In the genomic region with DNA sequence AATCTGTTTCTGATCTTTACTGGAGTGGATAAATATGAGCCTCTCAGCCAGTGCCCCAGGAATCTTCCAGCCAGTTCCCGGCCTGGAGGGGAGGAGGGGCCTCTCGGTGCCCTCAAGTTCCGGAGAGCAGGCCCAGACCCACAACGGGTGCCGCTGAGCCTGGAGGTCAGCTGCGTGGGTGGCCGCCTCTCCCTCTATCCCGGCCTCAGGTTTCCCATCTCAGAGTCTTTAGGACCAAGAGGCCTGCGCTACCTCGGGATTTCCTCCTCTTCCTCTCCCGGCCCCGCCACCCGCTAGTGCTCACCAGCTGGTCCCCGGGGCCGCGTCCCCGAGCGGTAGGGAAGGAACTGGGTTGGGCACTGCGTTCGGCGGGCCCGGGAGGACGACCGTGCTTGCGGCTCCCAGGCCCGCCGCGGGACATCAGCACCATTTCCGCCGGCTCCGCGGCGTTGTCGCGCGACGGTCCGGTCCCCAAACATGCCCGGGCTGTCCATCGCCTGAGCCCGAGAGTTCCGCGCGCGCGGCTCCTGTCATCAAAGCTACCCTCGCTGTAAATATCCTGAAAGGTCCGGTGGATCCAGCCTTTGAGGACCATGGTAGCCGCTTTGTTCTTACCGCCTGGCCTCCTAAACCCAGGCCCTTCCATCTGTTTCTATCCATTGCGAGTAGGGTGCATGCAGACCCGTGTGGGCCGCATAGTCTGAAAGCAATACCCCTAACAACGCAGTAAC, we compare ENCODE assay signal across 8 mouse cellular contexts. TPM values are rescaled to one million over a fixed set of nuclear protein-coding genes. Genes with fewer than 3 reads are reported as not detected.
DNase-seq lines count a peak whose midpoint lies in the region; ATAC-seq lines count a peak whose summit lies in the region.

No protein-coding gene starts in this region.

- DNase-seq in MN1 (ENCODE audit: low spot score), result peak; percentile 77
- peak; percentile 67 to 90 for DNase-seq in cerebellum, adult 18-20 months
- DNase-seq in hindbrain, embryonic 11.5 days (ENCODE audit: low spot score), result peak; percentile 83
- DNase-seq in left cerebral cortex, adult 8-10 months (ENCODE audit: low spot score in 2 of 2), result peak; percentile 58 to 62
- peak; percentile 77 to 79 for DNase-seq in right cerebral cortex, adult 2 months (ENCODE audit: low spot score in 2 of 2)
- DNase-seq in urinary bladder, postnatal 14 days (ENCODE audit: low spot score), result peak; percentile 77

- ATAC-seq in frontal cortex, adult (ENCODE audit: low TSS enrichment), result peak; percentile 84
- ATAC-seq in hindbrain, embryonic 11.5 days (ENCODE audit: low FRiP score), result peak; percentile 66
- peak; percentile 82 for ATAC-seq in megakaryocyte, adult 5-6 weeks (ENCODE audit: poor library complexity, severe bottlenecking)

- H3K4me3 ChIP-seq in hindbrain, embryonic 11.5 days (ENCODE audit: low read depth, low read length), result peak overlapping the region; percentile 76

- H3K9ac ChIP-seq in hindbrain, embryonic 11.5 days (ENCODE audit: low read depth, low read length), result peak overlapping the region; percentile 95

- H3K4me2 ChIP-seq in hindbrain, embryonic 11.5 days (replicated peaks; ENCODE audit: low read depth, low read length), result peak overlapping the region; percentile 72

- H3K27me3 ChIP-seq in hindbrain, embryonic 11.5 days (ENCODE audit: control insufficient read depth, insufficient read depth, low read length), result no peaks in the 10 kb centered on the region

- peak overlapping the region; percentile 75 for H3K27ac ChIP-seq in hindbrain, embryonic 11.5 days (ENCODE audit: low read depth, low read length)

- peaks cover 4% of the 10 kb centered on the region for H3K4me1 ChIP-seq in hindbrain, embryonic 11.5 days (replicated peaks; ENCODE audit: control insufficient read depth, insufficient read depth, low read length)

- H3K9me3 ChIP-seq in hindbrain, embryonic 11.5 days (ENCODE audit: control insufficient read depth, low read length), result no peaks in the 10 kb centered on the region

- 0 out of 2 replicates have a peak, but pooled peaks cover 1% of the 10 kb centered on the region for H3K36me3 ChIP-seq in hindbrain, embryonic 11.5 days (ENCODE audit: control insufficient read depth, insufficient read depth, low read length)

- WGBS in hindbrain, embryonic 11.5 days, result 3% methylated on average over 54 of the region's 54 CpGs

RNA-seq across cellular contexts. Expression of a gene that starts 3.1 kb away (rescaled TPM):
- 45.4 and 47.4 TPM in 2 replicates for polyA plus RNA-seq in hindbrain, embryonic 11.5 days (2014; fragmentation: Nextera tagmentation; extraction: Ambion mirVana)
- total RNA-seq in left cerebral cortex, adult 8-10 months (2022), result 100 to 1,000 TPM; 104 to 113 (median 104) TPM
- 44.2 and 45.2 TPM in 2 replicates for total RNA-seq in megakaryocyte, adult 5-6 weeks (2015)
- 33.8 and 36.5 TPM in 2 replicates for total RNA-seq in megakaryocyte, adult 5-6 weeks (2017)

RNA-seq across cellular contexts. Expression of a gene that starts 3.1 kb away (rescaled TPM):
- polyA plus RNA-seq in hindbrain, embryonic 11.5 days (2014; fragmentation: Nextera tagmentation; extraction: Ambion mirVana), result 0.15 and 0.27 TPM in 2 replicates
- total RNA-seq in left cerebral cortex, adult 8-10 months (2022), result under 1 TPM; 0.41 to 0.74 (median 0.48) TPM
- not detected in 2 replicates for total RNA-seq in megakaryocyte, adult 5-6 weeks (2015)
- total RNA-seq in megakaryocyte, adult 5-6 weeks (2017), result not detected in 2 replicates

RNA-seq across cellular contexts. Expression of a gene that starts 10.7 kb away (rescaled TPM):
- 0.18 and 0.19 TPM in 2 replicates for polyA plus RNA-seq in hindbrain, embryonic 11.5 days (2014; fragmentation: Nextera tagmentation; extraction: Ambion mirVana)
- 1 to 10 TPM in 3 of 4 experiments, under 1 TPM in 1; 0.63 to 1.8 (median 1.4) TPM for total RNA-seq in left cerebral cortex, adult 8-10 months (2022)
- not detected in 2 replicates for total RNA-seq in megakaryocyte, adult 5-6 weeks (2015)
- not detected in 2 replicates for total RNA-seq in megakaryocyte, adult 5-6 weeks (2017)

RNA-seq across cellular contexts. Expression of a gene that starts 22.1 kb away (rescaled TPM):
- 19.1 and 19.5 TPM in 2 replicates for polyA plus RNA-seq in hindbrain, embryonic 11.5 days (2014; fragmentation: Nextera tagmentation; extraction: Ambion mirVana)
- 10 to 100 TPM; 39.7 to 46.1 (median 45.1) TPM for total RNA-seq in left cerebral cortex, adult 8-10 months (2022)
- total RNA-seq in megakaryocyte, adult 5-6 weeks (2015), result 7.9 and 12.8 TPM in 2 replicates
- total RNA-seq in megakaryocyte, adult 5-6 weeks (2017), result 9.1 and 16.1 TPM in 2 replicates

RNA-seq across cellular contexts. Expression of a gene that starts 43.9 kb away (rescaled TPM):
- 19.5 and 20.3 TPM in 2 replicates for polyA plus RNA-seq in hindbrain, embryonic 11.5 days (2014; fragmentation: Nextera tagmentation; extraction: Ambion mirVana)
- total RNA-seq in left cerebral cortex, adult 8-10 months (2022), result 10 to 100 TPM; 34.3 to 50.9 (median 46.4) TPM
- total RNA-seq in megakaryocyte, adult 5-6 weeks (2015), result 9.1 and 10.4 TPM in 2 replicates
- 3.5 and 3.7 TPM in 2 replicates for total RNA-seq in megakaryocyte, adult 5-6 weeks (2017)

Comparison
In these comparisons a context has a peak if more than half of its experiments do, and no peak if none do; other contexts are left out.
1. Peak in every context shown above with its lines: DNase-seq, ATAC-seq, H3K4me3 ChIP-seq and H3K27ac ChIP-seq.